Mouse (Mus musculus) megakaryocyte, embryonic 14.5 days (primary cell): ENCODE results near the gene Noct. TPM values are rescaled to one million over a fixed set of nuclear protein-coding genes. Genes with fewer than 3 reads are reported as not detected.
A peak's percentile ranks its signal among the peaks of the same experiment; 100 is the strongest.
"Not testable (repeated sequence)": the region's sequence is repeated elsewhere in the genome, so short reads cannot be mapped to it uniquely, and the experiment has no call there.

Experiments used
- H3K27me3 ChIP-seq: replicated peaks from 2 replicates; pipeline ENCODE3; 2012; ENCODE audit warnings: inconsistent platforms
- H3K36me3 ChIP-seq: replicated peaks from 2 replicates; pipeline ENCODE3; 2012; ENCODE audit warnings: low read length, inconsistent platforms, mixed read lengths
- H3K4me1 ChIP-seq: 2 replicates; pipeline ENCODE4 v1.6.1; 2012; ENCODE audit warnings: inconsistent platforms
- H3K4me3 ChIP-seq: replicated peaks from 2 replicates; pipeline ENCODE3; 2012; ENCODE audit warnings: moderate library complexity, mild to moderate bottlenecking, inconsistent platforms
- H3K9me3 ChIP-seq: 2 replicates; pipeline ENCODE4 v1.6.1; 2012; ENCODE audit warnings: inconsistent platforms
- FLI1 ChIP-seq: IDR thresholded peaks from 2 replicates; pipeline ENCODE4 v1.6.1; 2012; ENCODE audit warnings: low read length, inconsistent platforms, mixed read lengths
- GATA1 ChIP-seq: IDR thresholded peaks from 3 replicates; pipeline ENCODE4 v1.6.1; 2012; ENCODE audit warnings: mixed read lengths, low read length, inconsistent platforms, borderline replicate concordance
- polyA plus RNA-seq: library from polyadenylated mRNA; stranded (reverse); fragments of >175 nt; gene quantifications from 2 replicates; pipeline ENCODE4 v1.2.3, GENCODE M21; 2012; ENCODE audit warnings: low replicate concordance; ENCODE audit not compliant: insufficient read depth

Noct gene
- polyA plus RNA-seq, 1 experiment = 4.9 TPM

- peaks cover 20% of the 10 kb centered on the region for H3K9me3 ChIP-seq
- H3K27me3 ChIP-seq = peaks cover 32% of the 10 kb centered on the region
- H3K4me3 ChIP-seq = no peak overlapping the region
- peaks cover 9% of the 10 kb centered on the region for H3K4me1 ChIP-seq
- no peaks in the 10 kb centered on the region for H3K36me3 ChIP-seq
- TF ChIP-seq FLI1 (no peak), GATA1 (no peak)
These were observed 20.3 kb upstream of the Noct start for GRCm38 (mm10) chr3:51203906-51204305.

GRCm38 (mm10) chr3:51204441-51204840 lies 19.8 kb upstream of the Noct start:
- H3K4me3 ChIP-seq = no peak overlapping the region
- TF ChIP-seq FLI1 = no peak
- no peak for TF ChIP-seq GATA1
- H3K4me1 ChIP-seq = peaks cover 4% of the 10 kb centered on the region
- H3K9me3 ChIP-seq = peaks cover 20% of the 10 kb centered on the region
- no peaks in the 10 kb centered on the region for H3K36me3 ChIP-seq
- peaks cover 30% of the 10 kb centered on the region for H3K27me3 ChIP-seq

- Histone ChIP-seq H3K9me3 (peaks cover 21% of the 10 kb centered on the region), H3K4me1 (no peaks in the 10 kb centered on the region; the same call in 1 of the 2 replicates), H3K36me3 (no peaks in the 10 kb centered on the region), H3K27me3 (peaks cover 30% of the 10 kb centered on the region), H3K4me3 (no peak overlapping the region)
- TF ChIP-seq FLI1 (no peak), GATA1 (no peak)
These were observed 19.4 kb upstream of the Noct start for GRCm38 (mm10) chr3:51204897-51205296.

- Histone ChIP-seq H3K27me3 (peaks cover 19% of the 10 kb centered on the region), H3K4me3 (no peak overlapping the region), H3K4me1 (no peaks in the 10 kb centered on the region), H3K36me3 (no peaks in the 10 kb centered on the region), H3K9me3 (peaks cover 19% of the 10 kb centered on the region)
- TF ChIP-seq GATA1 = no peak
- no peak for TF ChIP-seq FLI1
These were observed 17.7 kb upstream of the Noct start for GRCm38 (mm10) chr3:51206521-51206920.

GRCm38 (mm10) chr3:51208633-51209032 lies 15.6 kb upstream of the Noct start:
- no peak for TF ChIP-seq GATA1
- no peak for TF ChIP-seq FLI1
- Histone ChIP-seq H3K9me3 (peaks cover 19% of the 10 kb centered on the region), H3K27me3 (peaks cover 4% of the 10 kb centered on the region), H3K36me3 (no peaks in the 10 kb centered on the region), H3K4me1 (no peaks in the 10 kb centered on the region), H3K4me3 (no peak overlapping the region)

GRCm38 (mm10) chr3:51209503-51210314 lies 14.5 kb upstream of the Noct start:
- H3K4me1 ChIP-seq = no peaks in the 10 kb centered on the region
- TF ChIP-seq GATA1 (no peak), FLI1 (no peak)
- H3K4me3 ChIP-seq = no peak overlapping the region
- peaks cover 3% of the 10 kb centered on the region for H3K27me3 ChIP-seq
- peaks cover 16% of the 10 kb centered on the region for H3K9me3 ChIP-seq
- H3K36me3 ChIP-seq = no peaks in the 10 kb centered on the region

- Histone ChIP-seq H3K4me1 (no peaks in the 10 kb centered on the region), H3K36me3 (no peaks in the 10 kb centered on the region), H3K27me3 (peaks cover 6% of the 10 kb centered on the region), H3K4me3 (peak overlapping the region; percentile 28), H3K9me3 (peaks cover 10% of the 10 kb centered on the region)
- TF ChIP-seq GATA1 = no peak
- TF ChIP-seq FLI1 = no peak
These were observed 13.8 kb upstream of the Noct start for GRCm38 (mm10) chr3:51210485-51210884.

GRCm38 (mm10) chr3:51213111-51213510 lies 11.1 kb upstream of the Noct start:
- H3K4me3 ChIP-seq = no peak overlapping the region
- TF ChIP-seq GATA1 = no peak
- TF ChIP-seq FLI1 = no peak
- H3K4me1 ChIP-seq = 0 out of 2 replicates have a peak, but pooled peaks cover 3% of the 10 kb centered on the region
- H3K9me3 ChIP-seq = peaks cover 16% of the 10 kb centered on the region
- H3K36me3 ChIP-seq = no peaks in the 10 kb centered on the region
- peaks cover 8% of the 10 kb centered on the region for H3K27me3 ChIP-seq

- H3K4me3 ChIP-seq = no peak overlapping the region
- 0 out of 2 replicates have a peak, but pooled peaks cover 3% of the 10 kb centered on the region for H3K4me1 ChIP-seq
- peaks cover 16% of the 10 kb centered on the region for H3K27me3 ChIP-seq
- no peaks in the 10 kb centered on the region for H3K36me3 ChIP-seq
- peaks cover 10% of the 10 kb centered on the region for H3K9me3 ChIP-seq
- TF ChIP-seq FLI1 (no peak), GATA1 (no peak)
These were observed 8.6 kb upstream of the Noct start for GRCm38 (mm10) chr3:51215681-51216080.

- H3K36me3 ChIP-seq, H3K9me3 ChIP-seq, H3K4me1 ChIP-seq, H3K4me3 ChIP-seq: not testable (repeated sequence)
- H3K27me3 ChIP-seq = peaks cover 22% of the 10 kb centered on the region
These were observed 7.9 kb upstream of the Noct start for GRCm38 (mm10) chr3:51216351-51216750.

- peaks cover 27% of the 10 kb centered on the region for H3K27me3 ChIP-seq
- not testable (repeated sequence) for H3K4me1 ChIP-seq
These were observed 5.9 kb upstream of the Noct start for GRCm38 (mm10) chr3:51218385-51218784.

More at GRCm38 (mm10) chr3:51218385-51218784, 5.9 kb upstream of the Noct start:
- H3K9me3 ChIP-seq, H3K4me3 ChIP-seq, H3K36me3 ChIP-seq: not testable (repeated sequence)
